Mouse (Mus musculus) gastrocnemius, postnatal 14 days (tissue): ENCODE data around the gene Clasrp. TPM values are rescaled to one million over a fixed set of nuclear protein-coding genes. Genes with fewer than 3 reads are reported as not detected.

Experiments used
- DNase-seq: peaks from one replicate; pipeline ENCODE4 v3.0.0; 2021; ENCODE audit warnings: mixed read lengths
- intact Hi-C: fragments of 180-260 bp; cut with DNase I; formaldehyde crosslinking; loops from one replicate; pipeline ENCODE4 v1.15.1; 2025; ENCODE audit warnings: low total_unique reads
- long read RNA-seq, 2 experiments: library from polyadenylated mRNA; stranded (forward); transcript quantifications; one replicate each; pipeline ENCODE4 v2.0.0; 2021
- total RNA-seq, 2 experiments: library from RNA; stranded (reverse); gene quantifications; 2 replicates each; pipeline ENCODE4 v1.2.3; 2021

The Clasrp gene
- 10 to 100 TPM; 10.6 to 12.0 TPM for total RNA-seq
- long read RNA-seq, experiment 1, transcript Clasrp-201 (21 exons, 2,180 nt), result major isoform, 6 of 19 reads
- long read RNA-seq, experiment 1, partial matches to known transcripts, result 1 of 19 reads
- long read RNA-seq, experiment 1, other reads (novel, unspliced or antisense), result 10 of 19 reads
- long read RNA-seq, experiment 2, partial matches to known transcripts, result 0 of 8 reads
- long read RNA-seq, experiment 2, other reads (novel, unspliced or antisense), result 5 of 8 reads

DNA sequence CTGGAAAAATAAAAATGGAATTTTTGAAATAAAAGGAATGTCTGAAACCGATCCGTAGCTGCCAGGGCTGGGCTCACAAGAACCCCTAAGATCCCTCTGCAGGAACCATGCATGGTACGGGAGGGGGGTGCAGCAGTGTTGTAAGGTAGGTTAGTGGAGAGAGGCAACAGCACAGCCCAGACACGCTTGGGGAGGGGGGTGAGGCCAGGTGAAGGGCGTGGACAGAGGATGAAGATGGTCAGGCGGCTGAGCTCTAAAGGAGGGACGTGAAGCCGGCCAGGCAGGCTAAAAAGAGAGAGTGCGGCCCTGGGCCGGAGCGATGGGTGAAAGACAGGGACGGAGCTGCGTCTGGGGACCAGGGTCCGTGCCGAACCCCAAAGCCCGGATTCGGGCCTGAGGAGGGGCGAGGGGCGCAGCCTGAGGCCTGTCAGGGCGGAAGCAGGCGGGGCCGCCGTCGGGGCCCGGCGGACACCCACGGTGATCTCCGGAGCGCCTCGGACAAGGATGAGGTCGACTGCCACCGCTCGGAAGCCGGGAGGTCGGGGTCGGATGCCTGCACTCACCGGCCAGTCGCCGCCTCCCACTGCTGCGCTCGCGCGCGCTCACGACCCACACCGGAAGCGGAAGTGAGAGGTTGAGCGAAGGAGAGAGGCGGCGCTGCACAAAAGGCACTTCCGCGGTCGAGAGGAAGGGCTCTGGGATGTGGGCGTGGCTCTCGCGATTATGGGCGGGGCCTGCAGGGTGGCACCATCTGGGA, at the start of gene Clasrp:
Clasrp (minus strand) TSS at position 638 of the 757 bp plus-strand sequence.
- intact Hi-C loops, result no loop called here
- peak; percentile 97 for DNase-seq

DNA sequence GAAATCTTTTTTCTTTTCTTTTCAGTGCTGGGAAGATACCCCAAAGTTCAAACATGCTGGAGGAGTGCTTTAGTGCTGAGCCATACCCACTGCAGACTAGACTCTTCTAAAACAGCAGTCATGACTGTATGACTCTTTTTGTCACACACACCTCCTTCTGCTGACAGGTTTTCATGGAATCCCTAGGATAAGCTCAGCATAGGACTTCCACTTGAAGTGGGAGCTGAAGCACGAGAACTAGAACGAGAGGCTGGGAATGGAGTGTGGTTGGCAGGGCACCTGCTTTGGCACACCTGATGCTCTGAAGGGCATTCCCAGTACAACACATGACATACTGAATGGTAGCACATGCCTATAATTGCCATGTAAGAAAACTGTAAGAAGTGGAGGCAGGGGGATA, 48.3 kb upstream of the Clasrp start:
- DNase-seq, result no peak
- intact Hi-C loops, result no loop called here

DNA sequence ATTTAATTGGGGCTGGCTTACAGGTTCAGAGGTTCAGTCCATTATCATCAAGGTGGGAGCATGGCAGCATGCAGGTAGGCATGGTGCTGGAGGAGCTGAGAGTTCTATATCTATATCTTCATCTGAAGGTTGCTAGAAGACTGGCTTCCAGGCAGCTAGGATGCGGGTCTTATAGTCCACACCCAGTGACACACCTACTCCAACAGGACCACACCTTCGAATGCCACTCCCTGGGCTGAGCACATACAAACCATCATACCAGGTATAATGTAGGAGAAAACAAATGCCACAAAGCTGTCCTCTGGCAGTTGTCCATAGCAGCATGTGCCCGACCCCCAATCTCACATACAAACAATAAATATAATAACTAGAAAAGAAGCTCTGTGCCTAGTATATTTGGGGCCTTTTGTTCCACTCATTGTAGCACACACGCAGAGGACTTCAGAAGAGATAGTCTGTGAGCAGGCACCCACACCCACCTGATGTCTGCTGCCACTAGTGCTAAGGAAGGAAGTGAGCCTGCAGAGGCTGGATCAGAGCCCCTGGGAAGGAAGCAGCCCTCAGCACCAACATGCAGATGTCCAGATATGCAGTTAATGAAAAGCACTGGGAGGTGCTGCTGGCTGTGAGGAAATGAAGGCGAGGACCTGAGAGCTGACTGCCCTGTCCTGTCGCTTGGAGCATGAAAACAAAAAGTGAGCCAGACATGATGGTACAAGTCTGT, 46.9 kb upstream of the Clasrp start:
- no peak for DNase-seq
- intact Hi-C loops, result no loop called here

DNA sequence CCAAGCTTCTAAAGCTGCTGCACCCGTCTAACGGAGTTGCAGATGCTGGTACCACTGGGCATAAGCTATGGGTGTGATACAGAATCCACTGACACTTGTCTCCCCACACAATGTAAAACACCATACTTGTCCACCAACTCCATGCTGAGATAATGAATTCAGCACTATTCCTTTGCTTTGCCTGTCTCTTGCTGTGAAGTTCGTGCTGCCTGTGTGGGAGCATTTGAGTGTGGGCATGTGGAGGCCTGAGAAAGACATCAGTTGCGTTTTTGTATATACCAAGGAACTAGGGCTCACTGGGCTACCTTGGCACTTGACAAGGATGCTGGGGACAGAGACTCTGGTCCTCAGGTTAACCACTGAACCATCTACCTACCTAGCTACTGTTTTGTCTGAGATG, 36.9 kb upstream of the Clasrp start:
- intact Hi-C loops, result no loop called here
- no peak for DNase-seq

DNA sequence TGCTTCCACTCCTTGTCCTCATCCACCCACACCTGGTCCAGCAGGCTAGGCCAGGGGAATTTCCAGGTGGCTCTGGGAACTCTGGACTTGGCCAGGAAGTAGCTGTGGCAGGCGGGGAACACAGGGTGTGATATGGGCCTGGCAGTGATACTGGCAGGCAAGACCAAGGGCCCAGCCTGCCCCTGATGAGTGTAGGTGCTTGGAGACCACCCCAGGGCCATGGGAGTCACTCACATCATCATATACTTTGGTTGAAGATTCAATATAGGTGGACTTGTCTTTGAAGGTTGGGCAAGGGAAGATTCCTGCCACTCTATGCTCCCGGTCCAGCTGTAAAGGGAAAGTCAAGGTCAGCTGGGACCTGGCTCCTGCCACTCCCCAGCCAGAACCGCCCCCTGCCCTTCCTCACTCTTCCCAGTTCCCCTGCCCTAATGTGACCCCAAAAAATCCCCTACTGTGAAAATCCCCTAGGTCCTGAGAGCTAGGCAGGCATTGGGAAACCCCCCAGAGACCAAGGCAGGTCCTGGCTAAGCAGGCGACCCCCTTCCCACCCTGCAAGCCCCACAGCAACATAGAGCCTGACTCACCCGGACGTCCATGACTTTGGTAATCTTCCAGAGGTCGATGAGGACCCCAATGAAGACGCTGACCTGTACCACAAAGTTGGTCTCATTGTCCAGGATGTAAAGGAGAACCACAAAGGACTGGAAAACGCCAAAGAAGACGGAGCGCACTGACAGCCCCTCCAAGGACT, 31.0 kb upstream of the Clasrp start:
- intact Hi-C loops, result no loop called here
- DNase-seq, result no peak

DNA sequence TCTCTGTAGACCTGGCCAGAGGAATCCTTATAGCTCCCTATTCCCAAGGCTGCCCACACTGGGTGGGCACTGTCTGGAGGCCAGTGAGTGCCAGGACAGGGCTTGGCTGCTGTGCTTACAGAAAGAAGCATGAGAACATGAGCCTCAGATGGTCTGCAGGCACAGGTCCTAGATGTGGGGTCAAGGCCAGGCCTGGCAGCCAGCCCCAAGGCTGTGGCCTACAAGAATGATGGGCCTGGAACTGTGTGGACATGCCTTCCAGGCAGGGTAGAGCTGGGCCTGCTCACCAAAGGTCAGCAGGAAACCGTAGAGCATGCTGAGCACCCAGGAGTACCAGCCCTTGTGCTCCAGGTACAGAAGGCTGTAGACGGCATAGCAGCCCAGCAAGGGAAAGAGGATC, 30.3 kb upstream of the Clasrp start:
- intact Hi-C loops, result no loop called here
- peak; percentile 47 for DNase-seq

DNA sequence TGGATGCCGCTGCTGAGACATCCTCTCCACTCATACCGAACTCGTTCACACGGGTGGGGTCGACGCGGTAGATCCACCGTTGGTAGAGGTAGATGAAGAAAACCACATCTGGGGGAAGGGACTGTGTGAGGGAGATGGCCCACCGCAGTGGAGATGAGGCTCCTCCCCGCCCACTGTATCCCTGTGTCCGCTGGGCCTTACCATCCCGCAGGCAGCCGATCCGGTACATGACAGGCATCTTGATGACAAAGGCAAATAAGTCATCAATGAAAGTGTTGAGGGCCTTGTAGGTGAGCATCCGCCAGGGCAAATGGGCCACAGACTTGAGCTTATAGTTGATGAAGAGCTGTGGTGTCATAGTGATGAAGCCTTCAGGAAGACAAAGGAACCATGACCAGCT, 29.6 kb upstream of the Clasrp start:
- DNase-seq, result no peak
- intact Hi-C loops, result no loop called here

DNA sequence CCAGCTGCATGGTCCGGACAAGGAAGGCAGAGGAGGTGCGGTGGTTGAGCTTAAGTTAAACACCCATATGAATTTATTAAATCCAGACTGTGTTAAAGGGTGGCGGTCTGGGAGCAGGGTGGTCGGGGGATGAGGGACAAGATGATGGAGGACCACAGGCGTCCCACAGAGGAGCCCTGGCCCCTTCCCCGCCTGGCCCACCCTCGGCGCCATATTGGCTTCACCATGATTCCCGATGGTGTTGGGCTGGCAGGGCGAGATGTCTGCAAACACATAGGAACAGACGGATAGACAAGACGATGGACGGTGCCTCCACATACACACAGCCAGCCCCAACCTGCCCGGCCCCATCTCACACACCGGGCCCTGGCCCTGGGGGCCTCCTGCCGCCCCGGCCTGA, 28.9 kb upstream of the Clasrp start:
- intact Hi-C loops, result no loop called here
- DNase-seq, result no peak

DNA sequence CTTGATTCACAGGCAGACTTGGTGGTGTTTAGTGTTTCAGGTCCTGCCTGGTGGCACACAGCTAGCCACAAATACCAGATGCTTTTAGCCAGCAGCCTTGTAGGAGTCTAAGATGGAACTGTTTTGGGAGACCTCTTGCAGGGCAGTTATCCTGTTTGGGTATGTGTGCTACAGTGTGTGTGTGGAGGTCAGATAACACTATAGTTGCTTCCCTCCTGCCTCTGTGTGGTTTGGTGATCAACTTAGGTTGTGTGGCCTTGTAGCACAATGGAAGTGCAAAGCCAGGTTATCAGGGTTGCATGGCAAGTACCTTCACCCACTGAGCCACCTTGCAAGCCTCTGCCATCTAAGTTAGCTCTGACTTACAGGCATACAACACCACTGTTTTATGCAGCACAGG, 28.4 kb upstream of the Clasrp start:
- no peak for DNase-seq
- intact Hi-C loops, result no loop called here

DNA sequence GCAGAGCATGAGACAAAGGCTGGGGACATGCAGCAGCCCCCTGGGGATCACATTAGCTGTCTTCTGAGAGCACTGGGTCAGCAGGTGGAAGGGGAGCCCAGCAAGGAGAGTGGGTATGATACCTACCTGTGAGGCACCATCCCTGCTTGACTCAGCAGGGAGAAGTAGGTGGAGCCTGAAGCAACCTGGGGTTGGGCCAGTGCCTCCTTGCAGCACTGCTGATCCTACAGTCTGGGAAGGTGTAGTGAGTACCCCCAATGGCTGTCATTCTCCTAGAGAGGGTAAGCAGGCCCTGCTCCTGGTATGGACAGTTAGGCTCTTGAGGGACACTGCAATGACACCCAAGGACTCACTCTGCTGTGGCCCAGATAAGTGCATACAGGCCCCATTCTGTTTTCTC, 28.0 kb upstream of the Clasrp start:
- no peak for DNase-seq
- intact Hi-C loops, result no loop called here

DNA sequence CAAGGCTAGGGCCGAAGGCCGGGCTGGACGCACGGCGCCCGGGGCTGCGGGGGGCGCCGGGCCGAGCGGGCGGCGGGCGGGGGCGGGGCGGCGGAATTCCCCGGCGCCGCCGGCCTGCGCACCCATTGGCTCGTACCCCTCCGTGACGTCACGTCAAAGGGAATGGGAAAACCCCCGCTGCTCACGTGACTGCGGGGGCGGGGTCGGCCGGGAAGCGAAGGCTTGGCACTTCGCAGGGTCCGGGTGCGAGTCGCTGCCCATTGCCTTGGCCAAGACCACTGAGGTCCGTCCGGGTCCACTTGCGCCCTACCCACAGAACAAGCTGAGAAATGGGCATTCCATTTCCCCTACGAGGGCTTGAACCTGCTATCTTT, 25.1 kb upstream of the Clasrp start, which contains the start of gene Relb:
Relb (minus strand) TSS at position 78 of the 374 bp plus-strand sequence.
- intact Hi-C loops, result no loop called here

DNA sequence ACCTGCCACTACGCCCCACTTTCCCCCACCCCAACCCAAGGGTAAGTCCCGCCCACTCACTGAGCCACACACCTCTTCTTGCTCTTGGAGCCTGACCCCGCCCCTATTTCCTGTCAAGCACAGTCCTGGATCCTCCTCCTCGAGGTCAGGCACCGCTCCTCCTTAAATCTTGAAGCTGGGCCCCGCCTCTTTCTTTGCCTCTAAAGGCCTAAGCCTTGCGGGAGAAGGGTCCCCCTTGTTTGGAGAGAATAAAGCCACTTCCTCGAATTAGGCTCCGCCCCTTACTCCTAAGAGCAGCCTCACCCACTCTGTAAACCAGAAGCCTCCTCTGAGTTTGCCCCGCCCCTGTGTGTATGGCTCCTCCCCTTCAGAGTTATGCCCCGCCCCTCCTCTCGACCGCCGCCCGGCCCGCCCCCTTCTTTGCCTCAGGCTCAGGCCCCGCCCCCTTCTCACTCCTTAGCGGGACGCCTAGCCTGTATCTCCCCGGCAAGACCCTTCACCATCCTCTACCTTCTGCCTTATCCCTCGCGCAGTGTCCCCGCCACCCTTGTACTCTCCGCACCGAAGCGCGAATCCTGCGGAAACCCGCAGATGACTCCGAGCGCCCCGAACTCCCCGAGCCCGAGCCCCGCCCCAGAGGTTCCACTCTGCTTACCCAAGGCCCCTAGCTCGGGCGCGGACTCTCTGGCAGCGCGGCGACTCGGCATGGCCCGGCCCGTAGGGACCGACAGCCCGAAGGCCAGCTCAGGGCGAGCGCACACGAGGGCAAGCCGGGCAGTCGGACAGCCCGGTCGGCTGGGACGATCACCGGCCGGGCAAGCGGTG, 24.5 kb upstream of the Clasrp start:
- peak; percentile 93 for DNase-seq
- intact Hi-C loops, result no loop called here

More for the DNA sequence above, 25.1 kb upstream of the Clasrp start, which contains the start of gene Relb:
- peak; percentile 94 for DNase-seq

DNA sequence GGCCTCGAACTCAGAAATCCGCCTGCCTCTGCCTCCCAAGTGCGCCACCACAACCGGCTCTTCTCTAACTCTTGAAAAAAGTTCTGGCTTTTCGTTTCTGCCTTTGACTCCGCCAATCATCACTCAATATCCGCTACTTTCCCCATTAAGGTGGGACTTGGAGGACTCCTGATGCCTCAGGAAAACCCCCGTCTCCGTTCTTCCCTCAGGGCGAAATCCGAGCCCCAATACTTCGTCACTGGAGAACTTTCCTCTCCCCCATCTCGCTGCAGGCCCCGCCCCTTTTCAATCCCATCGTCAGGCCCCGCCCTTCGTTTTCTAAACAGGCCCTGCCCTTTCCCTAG, 23.9 kb upstream of the Clasrp start:
- intact Hi-C loops, result no loop called here
- no peak for DNase-seq

DNA sequence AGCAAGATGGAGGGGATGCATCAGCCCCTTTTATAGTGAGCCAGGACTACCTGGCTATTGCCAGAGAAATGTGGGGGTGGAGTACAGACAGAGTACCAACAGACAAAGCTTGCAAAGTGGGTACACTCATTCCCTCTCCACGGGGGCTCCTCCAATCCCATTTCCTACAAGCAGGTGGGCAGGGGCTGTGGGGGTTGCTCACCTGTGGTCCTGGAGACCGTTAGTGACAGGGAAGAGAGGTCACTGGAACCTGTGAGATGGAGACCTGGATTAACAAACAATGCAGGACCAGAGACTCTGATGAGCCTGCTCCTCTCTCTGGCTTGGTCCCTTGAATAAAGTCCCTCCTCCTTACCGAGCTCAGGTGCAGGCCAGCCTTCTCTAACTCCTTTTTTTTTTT, 23.4 kb upstream of the Clasrp start:
- no peak for DNase-seq
- intact Hi-C loops, result no loop called here

DNA sequence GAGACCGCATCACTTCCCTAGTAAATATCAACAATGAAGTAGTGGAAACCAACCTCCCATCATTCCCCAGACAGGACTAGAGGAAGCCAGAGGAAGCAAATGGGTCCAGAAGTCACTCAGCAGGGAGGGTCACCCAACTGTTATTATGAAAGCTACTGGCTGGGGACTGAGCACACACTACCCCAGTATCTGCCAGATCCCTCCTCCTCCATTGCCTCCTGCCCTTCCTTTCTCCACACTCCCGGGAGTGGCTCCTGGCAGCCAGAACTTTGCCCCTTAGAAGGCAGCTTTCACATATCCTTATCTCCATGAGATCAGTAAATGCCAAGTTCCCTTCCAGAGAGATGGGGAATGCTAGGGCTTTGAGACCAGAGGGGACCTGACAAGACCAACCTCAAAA, 19.1 kb upstream of the Clasrp start:
- DNase-seq, result no peak
- intact Hi-C loops, result no loop called here

DNA sequence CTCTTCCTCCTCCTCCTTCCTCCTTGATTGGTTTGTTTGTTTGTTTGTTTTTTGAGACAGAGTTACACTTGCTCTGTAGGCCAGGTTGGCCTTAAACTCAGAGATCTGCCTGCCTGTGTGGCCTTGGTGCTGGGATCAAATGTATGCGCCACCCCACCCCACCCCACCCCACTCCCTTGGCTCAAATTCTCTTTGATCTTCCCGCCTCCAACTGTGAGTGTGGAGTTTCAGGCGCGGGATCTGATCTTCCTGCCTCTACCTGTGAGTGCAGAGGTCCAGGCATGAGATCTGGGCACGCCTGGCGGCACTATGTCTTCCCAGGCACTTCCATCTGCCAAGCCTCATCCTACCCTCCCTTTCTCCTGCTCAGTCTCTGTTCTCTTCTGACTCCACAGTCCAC, 18.0 kb upstream of the Clasrp start:
- intact Hi-C loops, result no loop called here
- DNase-seq, result no peak

DNA sequence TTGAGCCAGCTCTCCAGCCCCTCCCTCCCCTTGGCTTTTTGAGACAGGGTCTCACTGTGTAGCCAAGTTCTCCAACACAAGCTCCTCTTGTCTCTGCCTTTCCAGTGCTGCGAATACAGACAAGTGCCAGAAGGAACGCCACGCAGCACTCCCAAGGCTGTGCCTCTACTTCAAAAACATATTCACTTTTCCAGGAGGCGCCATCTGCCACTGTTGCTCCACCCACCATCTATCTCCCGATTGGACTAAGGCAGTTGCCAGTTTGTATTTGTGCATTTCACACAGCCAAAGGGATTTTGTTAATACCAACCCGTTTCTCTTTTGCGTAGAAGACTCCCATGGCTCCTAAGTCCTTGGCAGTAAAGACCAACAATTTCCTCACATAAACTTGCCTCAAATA, 16.5 kb upstream of the Clasrp start:
- intact Hi-C loops, result no loop called here
- no peak for DNase-seq

DNA sequence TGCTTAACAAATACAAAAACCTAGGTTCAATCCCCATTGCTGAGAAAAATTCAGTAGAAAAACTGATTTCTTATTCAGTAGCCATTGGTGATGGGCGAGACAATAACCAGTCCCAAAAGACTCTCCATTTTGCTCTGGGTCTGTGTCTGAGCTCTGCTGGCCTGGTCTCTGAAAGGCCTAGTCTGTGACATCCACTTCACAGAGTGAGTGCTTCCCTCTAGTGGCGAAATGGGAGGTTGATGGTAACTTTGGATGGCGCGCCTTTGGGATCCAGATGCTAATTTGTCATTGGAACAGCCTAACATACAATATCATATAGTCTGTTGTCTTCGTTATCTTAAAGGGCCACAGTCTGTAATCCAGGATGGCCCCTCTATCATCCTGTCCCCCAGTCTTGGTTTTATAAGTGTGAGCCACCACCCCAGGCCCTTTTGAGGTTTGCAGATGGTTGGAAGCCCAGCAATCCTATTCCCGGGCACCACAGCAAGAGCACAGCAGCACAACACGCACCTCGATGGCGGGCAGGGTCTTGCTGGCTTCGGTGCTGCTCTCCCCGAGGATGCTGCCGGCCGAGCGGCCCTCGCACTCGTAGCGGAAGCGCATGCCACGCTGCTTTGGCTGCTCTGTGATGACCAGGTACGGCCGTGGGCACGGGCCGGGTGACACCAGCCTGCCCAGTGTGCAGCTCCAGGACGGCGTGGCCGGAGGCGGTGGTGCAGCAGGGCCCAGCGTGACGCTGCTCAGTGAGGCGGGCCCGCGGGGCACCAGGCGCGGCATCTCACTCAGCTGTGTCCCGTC, 14.9 kb upstream of the Clasrp start:
- DNase-seq, result peak; percentile 61
- intact Hi-C loops, result loop anchor here (5.0 kb wide), 1 partner anchor 37 kb away; no protein-coding TSS in a partner anchor
